Mouse (Mus musculus) olfactory bulb, adult 2 months (tissue): ENCODE data around the gene Sumo1. TPM values are rescaled to one million over a fixed set of nuclear protein-coding genes. Genes with fewer than 3 reads are reported as not detected.

ENCODE experiments used
- H3K27ac ChIP-seq: fragments of 200-500 bp; 2 replicates; pipeline ENCODE4 v1.5.1; 2012; ENCODE audit warnings: low read depth, low read length; ENCODE audit not compliant: insufficient read depth
- H3K4me1 ChIP-seq: fragments of 200-500 bp; 2 replicates; pipeline ENCODE4 v1.6.1; 2012; ENCODE audit warnings: low read length; ENCODE audit not compliant: control insufficient read depth, insufficient read depth
- H3K4me3 ChIP-seq: fragments of 200-500 bp; 2 replicates; pipeline ENCODE4 v1.5.1; 2012; ENCODE audit warnings: mild to moderate bottlenecking, low read depth, low read length, moderate library complexity; ENCODE audit not compliant: insufficient read depth
- CTCF ChIP-seq: fragments of 200-500 bp; IDR thresholded peaks from 2 replicates; pipeline ENCODE4 v1.5.1; 2012; ENCODE audit warnings: low read depth, mild to moderate bottlenecking, low read length, moderate library complexity; ENCODE audit not compliant: insufficient read depth
- POLR2A ChIP-seq: fragments of 200-500 bp; IDR thresholded peaks from 2 replicates; pipeline ENCODE4 v1.6.1; 2012; ENCODE audit warnings: mild to moderate bottlenecking, low read depth, low read length, moderate library complexity; ENCODE audit not compliant: insufficient read depth
- WGBS: fragments of 180-500 bp; shearing (Covaris S2); methylation state at CpG from one replicate; pipeline ENCODE4 v1.1.7; 2018; 5-methylcytosine and 5-hydroxymethylcytosine counted together
- polyA plus RNA-seq: library from polyadenylated mRNA; stranded (reverse); fragments of >200 nt; gene quantifications from 2 replicates; pipeline ENCODE4 v1.2.4, GENCODE M21; 2012; ENCODE audit warnings: low replicate concordance; ENCODE audit not compliant: missing spikeins, insufficient read depth, insufficient read length

The Sumo1 gene
- polyA plus RNA-seq, 1 experiment, result not detected

- Histone ChIP-seq H3K27ac (no peak overlapping the region), H3K4me3 (no peak overlapping the region), H3K4me1 (no peaks in the 10 kb centered on the region)
- 68% methylated on average over 11 of the region's 11 CpGs for WGBS
- TF ChIP-seq POLR2A (no peak), CTCF (no peak)
Measured at GRCm38 (mm10) chr1:59603893-59604292, 66.7 kb downstream of the Sumo1 start.

- no peak overlapping the region for H3K27ac ChIP-seq
- TF ChIP-seq CTCF, result no peak
- TF ChIP-seq POLR2A, result no peak
- H3K4me1 ChIP-seq, result no peaks in the 10 kb centered on the region
- no peak overlapping the region for H3K4me3 ChIP-seq
- 92% methylated on average over 2 of the region's 2 CpGs for WGBS
Measured at GRCm38 (mm10) chr1:59603417-59603712, 67.3 kb downstream of the Sumo1 start.

DNA sequence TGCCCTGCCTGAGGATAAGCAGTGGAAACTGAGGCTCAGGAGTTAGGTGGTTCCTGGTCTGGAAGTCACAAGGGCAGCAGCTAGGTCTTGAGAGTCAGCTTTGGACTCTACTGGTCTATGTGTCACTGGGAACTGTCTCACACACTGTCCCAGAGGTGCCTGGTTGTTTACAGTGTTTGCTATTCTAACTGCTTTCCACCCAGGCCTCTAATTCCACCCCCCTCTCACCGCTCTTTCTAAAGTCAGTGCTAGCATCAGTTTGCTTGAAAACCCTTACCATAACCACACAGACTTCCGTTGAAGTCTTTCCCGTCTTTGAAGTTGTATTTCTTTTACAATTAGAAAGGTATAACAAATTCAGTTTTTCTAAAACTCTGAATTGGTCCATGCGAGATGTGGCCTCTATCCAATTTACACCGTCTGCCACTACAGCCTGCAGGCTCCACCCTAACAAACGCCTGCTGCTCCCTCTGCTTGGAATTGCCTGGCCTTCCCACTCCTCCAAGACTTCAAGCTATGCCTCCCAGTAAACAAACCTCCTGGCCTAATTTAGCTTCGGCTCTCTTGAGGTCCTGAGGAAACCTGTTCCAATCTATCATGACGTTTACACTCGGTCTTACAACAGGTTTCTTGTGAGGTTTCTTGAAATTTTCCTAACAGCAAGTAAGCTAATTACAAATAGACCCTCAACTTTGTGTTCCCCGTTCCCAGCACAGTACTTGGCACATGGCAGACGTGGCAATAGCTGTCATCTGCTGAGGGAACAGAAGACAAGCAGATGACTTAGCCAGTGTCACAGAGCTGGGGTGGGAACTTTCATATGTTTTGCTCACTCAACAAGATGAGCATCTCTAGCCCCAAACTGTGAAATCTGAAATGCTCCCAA lies 67.9 kb downstream of the Sumo1 start:
- Histone ChIP-seq H3K4me1 (no peaks in the 10 kb centered on the region), H3K4me3 (no peak overlapping the region), H3K27ac (no peak overlapping the region)
- TF ChIP-seq POLR2A (no peak), CTCF (no peak)
- WGBS, result 69% methylated on average over 11 of the region's 11 CpGs

GRCm38 (mm10) chr1:59595609-59596008 lies 75.0 kb downstream of the Sumo1 start:
- 96% methylated on average over 9 of the region's 9 CpGs for WGBS
- no peak overlapping the region for H3K4me3 ChIP-seq
- TF ChIP-seq CTCF, result no peak
- TF ChIP-seq POLR2A, result no peak
- peaks cover 9% of the 10 kb centered on the region for H3K4me1 ChIP-seq
- H3K27ac ChIP-seq, result no peak overlapping the region

DNA sequence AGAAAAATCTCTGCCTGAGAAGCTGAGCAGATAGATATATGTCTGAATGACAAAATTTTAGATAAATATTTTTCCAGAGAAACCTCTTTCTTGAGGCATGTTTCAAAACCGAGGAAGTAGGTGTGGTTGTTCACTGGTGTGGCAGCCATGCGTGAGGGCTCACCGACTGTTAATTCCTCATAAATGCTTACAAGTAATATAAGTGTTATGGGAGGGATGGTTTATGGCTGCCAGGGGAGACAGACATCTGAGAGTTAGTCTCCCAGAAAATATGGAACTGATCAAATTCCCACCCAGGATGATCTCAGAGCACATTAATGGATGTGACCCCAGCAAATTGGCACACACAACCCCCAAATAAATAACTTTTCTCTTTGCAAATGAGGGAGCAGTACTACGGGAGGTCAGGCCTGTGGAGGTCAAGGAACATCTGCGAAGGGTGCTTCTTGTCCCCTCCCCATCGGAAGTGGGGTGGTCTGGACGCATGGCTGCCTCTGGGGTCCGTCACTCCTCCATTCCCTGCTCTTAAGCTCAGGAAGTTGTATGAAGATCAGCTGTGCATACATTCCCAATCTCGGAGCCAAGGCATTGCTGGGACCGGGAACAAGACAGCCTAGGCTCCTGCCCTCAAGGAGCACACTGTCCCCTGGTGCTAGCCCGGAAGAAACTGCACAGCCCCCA lies 75.9 kb downstream of the Sumo1 start:
- no peak overlapping the region for H3K4me3 ChIP-seq
- H3K4me1 ChIP-seq, result peaks cover 9% of the 10 kb centered on the region
- WGBS, result 93% methylated on average over 11 of the region's 11 CpGs
- TF ChIP-seq CTCF (no peak), POLR2A (no peak)
- no peak overlapping the region for H3K27ac ChIP-seq

- H3K4me3 ChIP-seq, result no peak overlapping the region
- WGBS, result 85% methylated on average over 2 of the region's 2 CpGs
- no peak overlapping the region for H3K27ac ChIP-seq
- peaks cover 9% of the 10 kb centered on the region for H3K4me1 ChIP-seq
- TF ChIP-seq CTCF (no peak), POLR2A (no peak)
Measured at GRCm38 (mm10) chr1:59593622-59594035, 77.0 kb downstream of the Sumo1 start.

DNA sequence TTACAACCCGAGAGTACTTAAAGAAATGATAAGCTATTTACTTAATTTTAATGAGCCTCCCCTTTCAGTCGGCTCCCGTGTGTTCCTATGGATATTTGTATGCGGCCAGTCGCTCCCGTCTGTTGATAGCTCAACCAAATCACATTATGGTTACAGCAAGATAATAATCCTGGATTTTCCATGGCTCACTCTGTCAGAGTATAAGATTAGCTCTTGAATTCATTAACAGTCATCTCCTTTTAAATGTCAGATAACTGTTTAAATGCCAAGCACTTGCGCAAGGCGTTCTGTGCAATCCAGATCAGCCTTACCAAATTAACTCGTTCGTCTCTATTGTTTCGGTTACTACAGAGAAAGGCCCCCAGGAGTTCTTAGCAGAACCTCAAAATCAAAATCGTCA lies 77.8 kb downstream of the Sumo1 start:
- TF ChIP-seq POLR2A (no peak), CTCF (no peak)
- no peak overlapping the region for H3K27ac ChIP-seq
- WGBS, result 29% methylated on average over 12 of the region's 12 CpGs
- no peak overlapping the region for H3K4me3 ChIP-seq
- H3K4me1 ChIP-seq, result peaks cover 9% of the 10 kb centered on the region

DNA sequence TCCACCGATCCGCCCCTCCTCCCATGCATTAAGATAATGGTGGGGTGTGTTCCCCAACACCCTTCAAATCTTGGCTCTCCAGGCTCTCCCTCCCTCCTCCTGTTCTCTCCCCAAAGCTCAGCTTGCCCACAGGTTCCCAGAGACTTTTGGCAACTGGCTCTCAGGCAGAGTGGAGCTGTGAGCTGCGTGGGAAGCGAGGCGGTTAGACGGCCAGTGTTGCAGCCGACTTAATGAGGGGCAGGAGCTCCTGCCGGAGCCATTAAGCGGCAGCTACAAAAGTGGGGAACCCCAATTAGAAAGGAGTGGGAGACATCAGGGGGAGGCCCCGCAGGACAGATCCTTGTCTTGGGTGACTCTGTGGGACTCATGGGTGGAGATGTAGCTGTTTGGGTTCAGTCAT lies 78.3 kb downstream of the Sumo1 start:
- TF ChIP-seq POLR2A (no peak), CTCF (no peak)
- Histone ChIP-seq H3K4me3 (no peak overlapping the region), H3K4me1 (peaks cover 9% of the 10 kb centered on the region), H3K27ac (no peak overlapping the region)
- WGBS, result 7% methylated on average over 10 of the region's 10 CpGs

GRCm38 (mm10) chr1:59589271-59589670 lies 81.4 kb downstream of the Sumo1 start:
- Histone ChIP-seq H3K27ac (no peak overlapping the region), H3K4me3 (no peak overlapping the region), H3K4me1 (peaks cover 11% of the 10 kb centered on the region)
- TF ChIP-seq CTCF (no peak), POLR2A (no peak)
- 93% methylated on average over 1 of the region's 1 CpGs for WGBS
